Mouse (Mus musculus) small intestine, adult 2 months (tissue): ENCODE measurements around the gene Kcna7.

Source experiments
- CTCF ChIP-seq: fragments of 200-500 bp; IDR thresholded peaks from 2 replicates; pipeline ENCODE4 v1.5.1; 2012; ENCODE audit warnings: low read depth, mild to moderate bottlenecking, control low read depth, inconsistent platforms, low read length, moderate library complexity, mixed read lengths; ENCODE audit not compliant: insufficient replicate concordance, insufficient read length; ENCODE audit errors: extremely low read depth
- POLR2A ChIP-seq: fragments of 200-500 bp; IDR thresholded peaks from 2 replicates; pipeline ENCODE4 v1.6.1; 2012; ENCODE audit warnings: low read depth, mild to moderate bottlenecking, control low read depth, inconsistent platforms, low read length, moderate library complexity

- no peak for TF ChIP-seq POLR2A
- TF ChIP-seq CTCF: no peak
These were observed 49.4 kb upstream of the Kcna7 start for GRCm38 (mm10) chr7:45356087-45356486.
